Mouse (Mus musculus) thymus, adult 2 months (tissue): ENCODE measurements around the gene Ifitm1.

Experiments used
- CTCF ChIP-seq: fragments of 200-500 bp; IDR thresholded peaks from 2 replicates; pipeline ENCODE4 v1.5.1; 2012; ENCODE audit warnings: mild to moderate bottlenecking, control low read depth, low read length, moderate library complexity, borderline replicate concordance; ENCODE audit not compliant: control insufficient read depth, poor library complexity, insufficient read depth; ENCODE audit errors: extremely low read depth
- POLR2A ChIP-seq: fragments of 200-500 bp; IDR thresholded peaks from 2 replicates; pipeline ENCODE4 v1.6.1; 2012; ENCODE audit warnings: mild to moderate bottlenecking, low read length, control low read depth, moderate library complexity; ENCODE audit not compliant: control insufficient read depth, poor library complexity, insufficient read depth; ENCODE audit errors: extremely low read depth

- no peak for TF ChIP-seq POLR2A
- TF ChIP-seq CTCF, result no peak
These were observed 14.6 kb upstream of the Ifitm1 start for GRCm38 (mm10) chr7:140952441-140952840.
